Mouse (Mus musculus) spleen, postnatal 4 days (tissue): ENCODE data around the gene Zfp414.

ENCODE experiments used
- DNase-seq, 2 experiments: peaks; one replicate each; pipeline ENCODE4 v3.0.0; 2022; ENCODE audit warnings: low spot score in 2 of 2

Gene Zfp414

DNA sequence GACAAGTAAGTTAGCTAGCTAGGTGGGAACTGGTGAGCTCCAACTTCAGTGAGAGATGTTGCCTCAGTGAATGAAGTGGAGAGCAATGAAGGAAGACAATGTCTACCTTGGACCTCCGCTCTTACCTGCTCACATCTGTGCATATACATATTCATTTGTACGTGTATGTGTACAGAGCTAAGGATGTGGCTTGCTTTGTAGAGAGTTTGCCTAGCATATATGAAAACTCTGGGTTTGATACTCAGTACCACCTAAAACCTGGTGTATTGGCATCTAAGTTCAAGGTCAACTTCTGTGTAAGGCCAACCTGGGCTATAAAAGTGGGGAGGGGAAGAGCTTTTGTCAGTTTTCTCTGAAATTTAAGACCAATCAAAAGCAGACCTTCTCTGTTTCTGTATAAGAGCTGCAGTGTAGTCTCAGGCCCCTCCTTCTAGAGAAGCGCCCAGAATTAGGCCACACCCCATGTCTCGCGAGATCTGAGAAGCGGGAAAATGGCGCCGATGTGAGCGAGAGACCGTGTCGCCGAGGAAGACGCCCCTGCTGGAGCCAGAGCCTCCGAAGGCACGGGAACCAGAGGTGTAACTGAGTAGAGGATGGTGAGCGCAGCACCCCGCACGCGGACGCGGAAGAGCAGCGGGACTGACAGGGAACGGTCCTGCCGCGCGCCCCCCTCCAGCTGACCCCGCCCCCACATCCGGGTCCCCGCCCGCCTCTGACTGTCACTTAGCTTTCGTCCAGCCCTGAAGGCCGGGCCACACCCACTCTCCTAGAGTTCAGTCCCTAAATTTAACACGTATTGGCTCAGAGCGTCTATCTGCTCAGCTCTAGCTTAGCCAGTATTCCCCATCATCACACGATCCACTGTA lies at the start of gene Zfp414:
TSS of gene Zfp414 (plus strand) at position 470 of the 866 bp plus-strand sequence.
- DNase-seq = peak; percentile 93 to 96

GRCm38 (mm10) chr17:33584061-33584460 lies 44.8 kb upstream of the Zfp414 start:
- no peak for DNase-seq

- no peak for DNase-seq
Observed at GRCm38 (mm10) chr17:33586011-33586410, 42.9 kb upstream of the Zfp414 start.

- no peak for DNase-seq
Observed at GRCm38 (mm10) chr17:33597271-33597670, 31.6 kb upstream of the Zfp414 start.

- DNase-seq = no peak
Observed at GRCm38 (mm10) chr17:33598506-33598905, 30.4 kb upstream of the Zfp414 start.

GRCm38 (mm10) chr17:33599836-33600475 lies 28.9 kb upstream of the Zfp414 start:
- DNase-seq = no peak

- no peak for DNase-seq
Observed at GRCm38 (mm10) chr17:33600831-33601230, 28.1 kb upstream of the Zfp414 start.

DNA sequence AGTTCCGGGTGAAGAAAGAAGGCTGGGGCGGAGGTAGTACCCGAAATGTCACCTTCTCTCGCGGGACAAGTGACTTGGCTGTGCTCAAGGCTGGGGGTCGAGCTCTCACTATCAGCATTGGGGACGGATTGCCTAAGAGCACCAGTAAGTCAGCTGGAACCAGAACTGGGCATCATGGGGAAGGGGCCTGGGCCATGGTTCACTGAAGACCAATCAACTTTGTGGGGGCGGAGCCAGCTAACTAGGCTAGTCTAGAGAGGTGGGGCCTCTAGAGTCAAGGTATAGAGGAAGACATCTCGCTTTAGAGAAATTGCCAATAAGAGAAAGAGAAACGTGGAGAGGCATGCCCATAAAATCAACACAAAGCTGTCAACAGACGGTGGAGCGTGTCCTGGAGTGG lies 26.9 kb upstream of the Zfp414 start:
- no peak for DNase-seq

- peak; percentile 12 to 53 for DNase-seq
Observed at GRCm38 (mm10) chr17:33607273-33607672, 21.6 kb upstream of the Zfp414 start.

DNA sequence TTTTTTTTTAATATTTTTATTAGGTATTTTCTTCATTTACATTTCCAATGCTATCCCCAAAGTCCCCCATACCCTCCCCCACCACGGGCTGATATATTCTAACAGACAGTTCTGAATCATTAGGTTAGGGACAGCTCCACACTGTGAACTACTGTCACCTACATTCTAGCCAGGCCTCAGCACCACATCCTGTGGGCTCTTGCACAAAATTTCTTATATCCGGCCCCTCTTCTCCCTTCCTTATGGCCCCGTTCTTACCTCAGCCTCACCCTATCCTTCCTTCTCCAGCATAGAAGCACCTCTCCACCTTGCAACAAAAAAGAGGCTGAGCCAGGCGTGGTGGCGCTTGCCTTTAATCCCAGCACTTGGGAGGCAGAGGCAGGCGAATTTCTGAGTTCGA lies 18.3 kb upstream of the Zfp414 start:
- DNase-seq = peak; percentile 12 to 49

GRCm38 (mm10) chr17:33613726-33614125 lies 15.2 kb upstream of the Zfp414 start:
- peak; percentile 7 to 56 for DNase-seq

DNA sequence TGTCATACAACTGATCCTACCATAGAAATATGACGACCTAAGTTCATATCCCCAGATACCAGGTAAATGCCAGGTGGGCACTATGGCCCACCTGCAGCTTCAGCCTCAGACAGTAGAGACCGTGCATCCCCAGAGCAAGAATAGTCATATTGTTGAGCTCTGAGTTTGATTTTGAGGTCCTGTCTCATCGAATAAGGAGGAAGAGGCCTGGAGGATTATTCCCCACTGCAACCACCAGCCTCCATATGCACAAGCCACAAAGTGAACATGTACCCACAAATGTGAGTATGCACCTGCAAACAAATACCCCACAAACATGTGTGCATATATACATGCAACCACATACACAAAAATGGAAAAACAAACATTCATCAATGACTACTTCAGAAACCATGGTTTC lies 1.6 kb upstream of the Zfp414 start:
- DNase-seq = no peak

DNA sequence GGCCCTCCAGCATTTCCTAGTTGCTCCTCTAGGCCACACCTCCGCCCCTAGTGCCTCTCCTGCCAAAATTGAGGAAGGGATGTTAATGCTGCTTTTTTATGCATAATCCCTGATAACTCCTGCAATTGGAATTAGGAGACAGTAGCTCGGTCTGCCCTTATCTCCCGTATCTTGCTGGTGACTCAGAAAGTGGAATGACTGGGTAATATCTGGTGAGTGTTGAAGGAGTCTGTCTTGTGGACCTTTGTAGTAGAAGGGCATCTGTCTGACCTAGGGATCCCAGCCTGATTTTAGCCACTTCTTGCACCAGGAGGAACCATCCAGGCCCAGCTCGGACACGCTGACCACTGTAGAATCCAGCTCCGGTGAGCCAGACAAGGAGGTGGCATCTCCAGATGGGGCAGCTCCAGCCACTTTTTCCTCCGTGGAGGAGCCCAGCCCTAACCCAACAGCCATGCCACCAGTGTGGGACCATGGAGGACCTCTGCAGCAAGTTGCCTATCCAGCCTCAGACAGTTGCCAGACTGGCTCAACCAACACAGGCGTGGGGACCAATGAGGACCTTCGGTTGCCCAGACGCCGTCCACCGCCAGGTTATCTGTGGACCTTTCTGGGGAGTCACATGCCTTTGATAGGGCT lies 716 bp downstream of the Zfp414 start:
- DNase-seq = peak; percentile 25 to 68

- peak in 1 of 2 experiments; percentile 58 for DNase-seq
Observed at GRCm38 (mm10) chr17:33630171-33630895, 1.4 kb downstream of the Zfp414 start.

GRCm38 (mm10) chr17:33631236-33631635 lies 2.3 kb downstream of the Zfp414 start:
- DNase-seq = peak in 1 of 2 experiments; percentile 60

GRCm38 (mm10) chr17:33631796-33632195 lies 2.9 kb downstream of the Zfp414 start:
- peak in 1 of 2 experiments; percentile 50 for DNase-seq

DNA sequence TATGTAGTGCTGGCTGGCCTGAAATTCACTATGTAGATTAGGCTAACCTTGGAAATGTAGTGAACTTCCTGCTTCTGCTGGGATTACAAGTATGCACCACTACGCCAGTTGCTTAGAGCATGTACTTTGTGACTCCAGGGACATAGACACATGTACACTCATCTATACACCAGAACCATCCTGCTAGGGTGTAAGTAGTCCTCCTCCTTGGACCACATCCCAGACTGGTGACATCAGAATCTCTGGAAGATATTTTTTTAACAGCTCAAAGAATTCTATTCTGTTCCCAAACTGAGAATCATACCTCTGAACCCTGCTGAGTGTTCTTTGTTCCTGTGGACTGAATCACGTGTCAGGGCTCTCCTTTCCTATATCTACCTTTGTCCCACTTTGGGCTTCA lies 8.1 kb downstream of the Zfp414 start:
- no peak for DNase-seq

DNA sequence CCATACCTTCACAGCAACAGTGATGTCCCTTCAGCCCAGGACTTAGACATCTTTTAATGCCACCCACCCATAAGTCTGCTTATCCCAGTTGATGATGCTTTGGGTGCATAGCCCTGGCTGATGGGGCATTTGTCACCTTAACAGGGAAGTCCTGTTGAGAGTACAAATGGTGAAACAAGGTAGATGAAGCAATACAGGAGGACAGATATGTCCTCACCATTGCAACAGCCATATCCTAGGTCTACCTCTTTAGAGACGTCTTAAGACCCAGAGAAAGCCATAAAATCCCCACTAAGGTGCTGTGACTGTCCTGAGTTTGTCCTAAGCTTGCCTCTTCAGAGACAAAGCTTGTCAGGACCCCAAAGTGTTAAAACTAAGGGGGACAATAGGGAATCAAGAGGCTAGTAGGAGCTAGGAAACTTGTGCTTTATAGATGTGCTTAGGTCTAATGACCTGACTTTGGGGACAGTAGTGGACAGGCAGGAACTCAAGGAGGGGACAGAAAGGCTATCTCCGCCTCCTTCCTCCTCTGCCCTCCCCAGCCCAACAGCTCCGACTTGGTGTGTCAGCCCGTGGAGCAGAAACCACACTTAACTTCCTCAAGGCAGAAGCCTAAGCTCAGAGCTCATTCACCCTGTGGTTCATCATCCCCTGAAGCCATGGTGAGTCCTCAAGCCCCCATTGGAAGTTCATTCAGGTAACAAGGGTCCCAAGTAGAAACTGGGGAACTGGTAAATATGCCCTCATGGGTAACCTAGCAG lies 8.8 kb downstream of the Zfp414 start, which contains the start of gene Pram1:
TSS of gene Pram1 (plus strand) at position 541 of the 761 bp plus-strand sequence.
- peak in 1 of 2 experiments; percentile 27 for DNase-seq

DNA sequence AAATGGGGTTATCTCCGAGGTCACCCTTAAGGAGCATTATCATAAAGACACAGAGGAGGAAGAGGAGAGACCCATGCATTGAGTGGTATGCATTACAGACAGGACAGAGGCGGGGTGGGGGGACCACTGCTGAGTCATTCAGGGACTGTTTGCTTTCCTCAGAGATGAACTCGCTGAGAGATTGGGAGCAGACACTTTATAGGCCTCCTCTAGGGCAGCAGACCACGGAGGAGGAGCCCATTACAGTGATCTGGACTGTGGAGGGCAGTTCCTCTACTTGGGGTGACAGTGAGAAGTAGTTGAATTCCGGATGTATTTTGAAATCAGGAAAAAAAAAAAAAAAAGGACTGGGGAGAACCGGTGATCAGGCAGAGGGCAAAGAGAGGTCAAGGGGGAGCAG lies 10.9 kb downstream of the Zfp414 start:
- DNase-seq = no peak

DNA sequence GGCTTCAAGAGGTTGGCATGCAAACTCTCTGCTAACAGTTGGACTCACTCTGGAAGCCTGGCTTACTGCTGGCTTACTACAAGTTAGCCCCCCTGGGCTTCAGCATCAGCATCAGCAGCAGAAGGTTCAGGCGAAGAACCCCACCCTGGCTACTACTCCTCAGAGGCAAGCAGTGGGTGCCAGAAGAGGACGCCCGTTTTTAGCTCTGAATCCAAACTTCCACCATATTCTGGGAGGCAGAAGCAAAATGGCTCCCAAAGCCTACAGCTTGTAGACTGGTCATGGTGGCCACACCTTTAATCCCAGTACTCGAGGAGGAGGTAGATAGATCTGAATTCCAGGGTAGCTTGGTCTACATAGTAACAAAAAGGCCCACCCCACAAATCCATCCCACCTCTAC lies 15.2 kb downstream of the Zfp414 start:
- no peak for DNase-seq

DNA sequence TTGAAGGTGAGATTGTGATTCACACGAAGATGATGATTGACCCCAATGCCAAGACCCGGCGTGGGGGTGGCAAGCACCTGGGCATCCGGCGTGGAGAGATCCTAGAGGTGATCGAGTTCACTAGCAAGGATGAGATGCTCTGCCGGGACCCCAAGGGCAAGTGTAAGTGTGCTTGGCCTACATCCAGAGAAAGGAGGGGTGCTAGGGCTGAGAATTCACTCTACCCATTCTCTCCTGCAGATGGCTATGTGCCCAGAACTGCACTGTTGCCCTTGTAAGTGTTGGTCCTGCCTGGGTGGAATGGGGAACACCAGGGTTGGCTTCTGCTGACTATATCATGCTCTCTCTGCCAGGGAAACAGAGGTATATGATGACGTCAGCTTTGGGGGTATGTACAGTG lies 16.2 kb downstream of the Zfp414 start:
- no peak for DNase-seq
